Mouse (Mus musculus) forebrain, embryonic 15.5 days (tissue): ENCODE data around the gene Nipsnap2. TPM values are rescaled to one million over a fixed set of nuclear protein-coding genes. Genes with fewer than 3 reads are reported as not detected.
A peak's percentile ranks its signal among the peaks of the same experiment; 100 is the strongest.
"Not testable (repeated sequence)": the region's sequence is repeated elsewhere in the genome, so short reads cannot be mapped to it uniquely, and the experiment has no call there.

ENCODE experiments used
- ATAC-seq: fragments of 200-750 bp; cut with Nextera tagmentation; replicated peaks from 2 replicates; pipeline ENCODE4 v1.8.0; 2017; ENCODE audit warnings: mild to moderate bottlenecking, moderate TSS enrichment, moderate library complexity
- H3K27ac ChIP-seq: fragments of 300-500 bp; sonication (generic); replicated peaks from 2 replicates; pipeline ENCODE4 v1.5.1; 2015; ENCODE audit warnings: mild to moderate bottlenecking, inconsistent platforms
- H3K27me3 ChIP-seq: fragments of 300-500 bp; sonication (generic); 2 replicates; pipeline ENCODE4 v1.6.1; 2015; ENCODE audit warnings: inconsistent platforms
- H3K36me3 ChIP-seq: fragments of 300-500 bp; sonication (generic); 2 replicates; pipeline ENCODE4 v1.6.1; 2015; ENCODE audit warnings: mild to moderate bottlenecking, inconsistent platforms
- H3K4me1 ChIP-seq: fragments of 300-500 bp; sonication (generic); 2 replicates; pipeline ENCODE4 v1.6.1; 2015; ENCODE audit warnings: inconsistent platforms
- H3K4me2 ChIP-seq: fragments of 300-500 bp; sonication (generic); replicated peaks from 2 replicates; pipeline ENCODE4 v1.6.1; 2015; ENCODE audit warnings: mild to moderate bottlenecking, inconsistent platforms
- H3K4me3 ChIP-seq: fragments of 300-500 bp; sonication (generic); 2 replicates; pipeline ENCODE4 v1.5.1; 2015; ENCODE audit warnings: mild to moderate bottlenecking, inconsistent platforms
- H3K9ac ChIP-seq: fragments of 300-500 bp; sonication (generic); replicated peaks from 2 replicates; pipeline ENCODE4 v1.6.1; 2015; ENCODE audit warnings: mild to moderate bottlenecking, inconsistent platforms
- H3K9me3 ChIP-seq: fragments of 300-500 bp; sonication (generic); 2 replicates; pipeline ENCODE4 v1.6.1; 2016; ENCODE audit warnings: inconsistent platforms
- WGBS: fragments of 180-500 bp; shearing (Covaris S2); methylation state at CpG from one replicate; pipeline ENCODE4 v1.1.7; 2015; ENCODE audit warnings: mixed read lengths; 5-methylcytosine and 5-hydroxymethylcytosine counted together
- polyA plus RNA-seq: library from polyadenylated mRNA; unstranded; fragments of >200 nt; fragmentation: Nextera tagmentation; extraction: Ambion mirVana; gene quantifications from 2 replicates; pipeline ENCODE4 v1.2.1, GENCODE M21; 2015

Nipsnap2 gene
- polyA plus RNA-seq, 1 experiment from 2014 or later, result 79.4 TPM

- Histone ChIP-seq H3K9ac (peak overlapping the region; percentile 94), H3K27ac (peak overlapping the region; percentile 86; the same call in 1 of the 2 replicates), H3K4me1 (peaks cover 15% of the 10 kb centered on the region), H3K36me3 (peaks cover 42% of the 10 kb centered on the region), H3K4me3 (peak overlapping the region; percentile 92), H3K9me3 (no peaks in the 10 kb centered on the region), H3K4me2 (peak overlapping the region; percentile 49), H3K27me3 (no peaks in the 10 kb centered on the region)
- ATAC-seq, result no peak
- 15% methylated on average over 11 of the region's 11 CpGs for WGBS
Measured at GRCm38 (mm10) chr5:129787818-129788593, 63.1 kb downstream of the Nipsnap2 start.

DNA sequence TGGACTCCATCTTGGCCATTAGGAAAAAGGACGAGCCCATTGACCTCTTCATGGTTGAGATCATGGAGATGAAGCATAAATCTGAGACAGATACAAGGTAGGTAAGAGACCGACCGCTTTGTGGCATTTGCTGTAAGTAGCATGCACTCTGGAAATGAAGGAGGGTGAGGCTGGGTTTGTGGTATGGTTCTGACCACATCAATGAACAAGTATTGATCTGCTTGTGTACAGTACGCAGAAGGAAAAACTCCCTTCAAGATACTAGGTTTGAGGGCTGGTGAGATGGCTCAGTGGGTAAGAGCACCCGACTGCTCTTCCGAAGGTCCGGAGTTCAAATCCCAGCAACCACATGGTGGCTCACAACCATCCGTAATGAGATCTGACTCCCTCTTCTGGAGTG lies 65.7 kb downstream of the Nipsnap2 start:
- not testable (repeated sequence) for H3K4me2 ChIP-seq, H3K9me3 ChIP-seq, H3K27ac ChIP-seq, ATAC-seq, H3K4me3 ChIP-seq, H3K27me3 ChIP-seq, H3K9ac ChIP-seq
- Histone ChIP-seq H3K4me1 (peaks cover 15% of the 10 kb centered on the region), H3K36me3 (peaks cover 57% of the 10 kb centered on the region)
- WGBS, result 92% methylated on average over 8 of the region's 8 CpGs

Other genes starting within 250 kb of the Nipsnap2 start
- 61.0 and 61.7 TPM in 2 replicates for gene Sfswap, start 223.8 kb upstream of the Nipsnap2 start, polyA plus RNA-seq
- gene Mmp17, start 140.9 kb upstream of the Nipsnap2 start, polyA plus RNA-seq, result 17.9 and 20.2 TPM in 2 replicates
- 9.3 and 9.4 TPM in 2 replicates for gene Zfp11, start 55.0 kb upstream of the Nipsnap2 start, polyA plus RNA-seq
- gene Sept14, start 16.6 kb upstream of the Nipsnap2 start, polyA plus RNA-seq, result not detected in 2 replicates
- gene Mrps17, start 9.6 kb upstream of the Nipsnap2 start, polyA plus RNA-seq, result 189 TPM in 2 replicates
- gene Psph, start 62.4 kb downstream of the Nipsnap2 start, polyA plus RNA-seq, result 47.9 and 48.0 TPM in 2 replicates
- gene Sumf2, start 121.9 kb downstream of the Nipsnap2 start, polyA plus RNA-seq, result 25.4 and 27.0 TPM in 2 replicates
- gene Chchd2, start 162.4 kb downstream of the Nipsnap2 start, polyA plus RNA-seq, result 895 and 945 TPM in 2 replicates
- gene Zbed5, start 170.7 kb downstream of the Nipsnap2 start, polyA plus RNA-seq, result 16.3 and 17.2 TPM in 2 replicates
- gene Phkg1, start 173.5 kb downstream of the Nipsnap2 start, polyA plus RNA-seq, result 0.45 and 0.50 TPM in 2 replicates
- 3.9 and 6.0 TPM in 2 replicates for gene Nupr1l, start 183.5 kb downstream of the Nipsnap2 start, polyA plus RNA-seq
- gene Vkorc1l1, start 216.9 kb downstream of the Nipsnap2 start, polyA plus RNA-seq, result 30.4 and 31.3 TPM in 2 replicates